Mouse (Mus musculus) large intestine, adult 2 months (tissue): ENCODE data around the gene Nf2. TPM values are rescaled to one million over a fixed set of nuclear protein-coding genes. Genes with fewer than 3 reads are reported as not detected.
"Not testable (repeated sequence)": the region's sequence is repeated elsewhere in the genome, so short reads cannot be mapped to it uniquely, and the experiment has no call there.

Experiments used
- DNase-seq: peaks from one replicate; pipeline ENCODE4 v3.0.0-alpha.2; 2012; ENCODE audit warnings: low read depth, low spot score
- whole genome bisulfite sequencing: fragments of 180-500 bp; shearing (Covaris S2); methylation state at CpG from one replicate; pipeline ENCODE4 v1.1.7; 2018; 5-methylcytosine and 5-hydroxymethylcytosine counted together
- polyA plus RNA-seq: library from polyadenylated mRNA; depleted of rRNA; stranded (reverse); fragments of >200 nt; gene quantifications from 2 replicates; pipeline ENCODE4 v1.2.3, GENCODE M21; 2012

Nf2 gene
- polyA plus RNA-seq, 1 experiment, result 35.6 TPM

GRCm38 (mm10) chr11:4803426-4803825 lies 45.9 kb downstream of the Nf2 start:
- no peak for DNase-seq
- 43% methylated on average over 7 of the region's 7 CpGs for WGBS

GRCm38 (mm10) chr11:4803008-4803407 lies 46.3 kb downstream of the Nf2 start:
- WGBS, result 86% methylated on average over 9 of the region's 9 CpGs
- DNase-seq, result no peak

GRCm38 (mm10) chr11:4802401-4802800 lies 46.9 kb downstream of the Nf2 start:
- DNase-seq, result not testable (repeated sequence)
- WGBS, result 87% methylated on average over 2 of the region's 2 CpGs

- DNase-seq, result no peak
- WGBS, result 45% methylated on average over 4 of the region's 4 CpGs
These were observed 48.7 kb downstream of the Nf2 start for GRCm38 (mm10) chr11:4800654-4801053.

- 61% methylated on average over 3 of the region's 3 CpGs for WGBS
- no peak for DNase-seq
These were observed 56.3 kb downstream of the Nf2 start for GRCm38 (mm10) chr11:4793006-4793405.

- no peak for DNase-seq
- 90% methylated on average over 6 of the region's 6 CpGs for WGBS
These were observed 57.8 kb downstream of the Nf2 start for GRCm38 (mm10) chr11:4791549-4791948.

GRCm38 (mm10) chr11:4789691-4790090 lies 59.6 kb downstream of the Nf2 start:
- 91% methylated on average over 5 of the region's 5 CpGs for WGBS
- no peak for DNase-seq

GRCm38 (mm10) chr11:4784629-4785142 lies 64.7 kb downstream of the Nf2 start:
- DNase-seq, result no peak
- 77% methylated on average over 5 of the region's 5 CpGs for WGBS

GRCm38 (mm10) chr11:4783116-4783515 lies 66.2 kb downstream of the Nf2 start:
- WGBS, result 76% methylated on average over 3 of the region's 3 CpGs

GRCm38 (mm10) chr11:4780927-4781326 lies 68.4 kb downstream of the Nf2 start:
- no peak for DNase-seq
- 82% methylated on average over 3 of the region's 3 CpGs for WGBS

More at GRCm38 (mm10) chr11:4783116-4783515, 66.2 kb downstream of the Nf2 start:
- no peak for DNase-seq

- WGBS, result 32% methylated on average over 3 of the region's 3 CpGs
- peak; percentile 31 for DNase-seq
These were observed 76.4 kb downstream of the Nf2 start for GRCm38 (mm10) chr11:4772925-4773324.

GRCm38 (mm10) chr11:4771756-4772155 lies 77.6 kb downstream of the Nf2 start:
- WGBS, result 76% methylated on average over 7 of the region's 7 CpGs
- no peak for DNase-seq

GRCm38 (mm10) chr11:4769881-4770280 lies 79.5 kb downstream of the Nf2 start:
- WGBS, result 95% methylated on average over 6 of the region's 6 CpGs
- no peak for DNase-seq

- WGBS, result 69% methylated on average over 7 of the region's 7 CpGs
- DNase-seq, result no peak
These were observed 80.0 kb downstream of the Nf2 start for GRCm38 (mm10) chr11:4769293-4769692.

- DNase-seq, result no peak
- 92% methylated on average over 4 of the region's 4 CpGs for WGBS
These were observed 80.9 kb downstream of the Nf2 start for GRCm38 (mm10) chr11:4768399-4768798.

GRCm38 (mm10) chr11:4764476-4764875 lies 84.9 kb downstream of the Nf2 start:
- WGBS, result 62% methylated on average over 5 of the region's 5 CpGs

GRCm38 (mm10) chr11:4763631-4764030 lies 85.7 kb downstream of the Nf2 start:
- 27% methylated on average over 5 of the region's 5 CpGs for WGBS
- no peak for DNase-seq

More at GRCm38 (mm10) chr11:4764476-4764875, 84.9 kb downstream of the Nf2 start:
- DNase-seq, result no peak

GRCm38 (mm10) chr11:4762511-4762910 lies 86.8 kb downstream of the Nf2 start:
- WGBS, result 27% methylated on average over 2 of the region's 2 CpGs
- DNase-seq, result no peak

- no peak for DNase-seq
- WGBS, result 39% methylated on average over 6 of the region's 6 CpGs
These were observed 87.3 kb downstream of the Nf2 start for GRCm38 (mm10) chr11:4761991-4762390.

- no peak for DNase-seq
- WGBS, result 32% methylated on average over 4 of the region's 4 CpGs
These were observed 88.9 kb downstream of the Nf2 start for GRCm38 (mm10) chr11:4760438-4760837.

GRCm38 (mm10) chr11:4757789-4758158 lies 91.6 kb downstream of the Nf2 start:
- no peak for DNase-seq
- 73% methylated on average over 4 of the region's 4 CpGs for WGBS
